Mouse (Mus musculus) liver, embryonic 12.5 days (tissue): Measurements from ENCODE around the gene Arntl2. TPM values are rescaled to one million over a fixed set of nuclear protein-coding genes. Genes with fewer than 3 reads are reported as not detected.

Source experiments
- ATAC-seq: fragments of 200-750 bp; cut with Nextera tagmentation; 2 replicates; pipeline ENCODE4 v1.8.0; 2017; ENCODE audit warnings: moderate number of reproducible peaks, mild to moderate bottlenecking, moderate library complexity
- H3K27ac ChIP-seq: fragments of 300-500 bp; sonication (generic); 2 replicates; pipeline ENCODE4 v1.5.1; 2016; ENCODE audit warnings: mild to moderate bottlenecking
- H3K27me3 ChIP-seq: fragments of 300-500 bp; sonication (generic); replicated peaks from 2 replicates; pipeline ENCODE4 v1.6.1; 2016; ENCODE audit warnings: mild to moderate bottlenecking, moderate library complexity
- H3K36me3 ChIP-seq: fragments of 300-500 bp; sonication (generic); 2 replicates; pipeline ENCODE4 v1.6.1; 2016; ENCODE audit warnings: mild to moderate bottlenecking, moderate library complexity
- H3K4me1 ChIP-seq: fragments of 300-500 bp; sonication (generic); 2 replicates; pipeline ENCODE4 v1.6.1; 2016
- H3K4me2 ChIP-seq: fragments of 300-500 bp; sonication (generic); 2 replicates; pipeline ENCODE4 v1.6.1; 2016; ENCODE audit warnings: mild to moderate bottlenecking, moderate library complexity
- H3K4me3 ChIP-seq: fragments of 300-500 bp; sonication (generic); 2 replicates; pipeline ENCODE4 v1.5.1; 2016; ENCODE audit warnings: mild to moderate bottlenecking, moderate library complexity
- H3K9ac ChIP-seq: fragments of 300-500 bp; sonication (generic); 2 replicates; pipeline ENCODE4 v1.6.1; 2016; ENCODE audit warnings: mild to moderate bottlenecking, moderate library complexity
- H3K9me3 ChIP-seq: fragments of 300-500 bp; sonication (generic); replicated peaks from 2 replicates; pipeline ENCODE4 v1.6.1; 2016; ENCODE audit warnings: mild to moderate bottlenecking, moderate library complexity
- WGBS: fragments of 180-500 bp; shearing (Covaris S2); methylation state at CpG from one replicate; pipeline ENCODE4 v1.1.7; 2016; ENCODE audit not compliant: insufficient replicate concordance; 5-methylcytosine and 5-hydroxymethylcytosine counted together
- polyA plus RNA-seq: library from polyadenylated mRNA; unstranded; fragments of >200 nt; fragmentation: Nextera tagmentation; extraction: Ambion mirVana; gene quantifications from 2 replicates; pipeline ENCODE4 v1.2.1, GENCODE M21; 2016

The Arntl2 gene
- polyA plus RNA-seq, 1 experiment from 2014 or later: 0.94 TPM

- WGBS: 55% methylated on average over 13 of the region's 13 CpGs
- H3K36me3 ChIP-seq: no peaks in the 10 kb centered on the region
- ATAC-seq: no peak
- H3K4me2 ChIP-seq: no peak overlapping the region
- H3K4me1 ChIP-seq: peaks cover 4% of the 10 kb centered on the region; the same call in 1 of the 2 replicates
- no peak overlapping the region for H3K27ac ChIP-seq
- H3K27me3 ChIP-seq: no peaks in the 10 kb centered on the region
- no peak overlapping the region for H3K4me3 ChIP-seq
- no peak overlapping the region for H3K9ac ChIP-seq
- H3K9me3 ChIP-seq: peaks cover 6% of the 10 kb centered on the region; the same call in 1 of the 2 replicates
Measured at GRCm38 (mm10) chr6:146881896-146882770, 86.3 kb downstream of the Arntl2 start.

Other genes starting within 250 kb of the Arntl2 start
- gene Fgfr1op2, start 218.9 kb upstream of the Arntl2 start, polyA plus RNA-seq: 103 and 107 TPM in 2 replicates
- gene Ints13, start 218.2 kb upstream of the Arntl2 start, polyA plus RNA-seq: 50.9 and 52.2 TPM in 2 replicates
- 72.8 and 77.8 TPM in 2 replicates for gene Med21, start 153.5 kb upstream of the Arntl2 start, polyA plus RNA-seq
- gene Tm7sf3, start 153.2 kb upstream of the Arntl2 start, polyA plus RNA-seq: 40.5 TPM in 2 replicates
- gene Stk38l, start 71.1 kb upstream of the Arntl2 start, polyA plus RNA-seq: 6.7 and 6.8 TPM in 2 replicates
- not detected in 2 replicates for gene Smco2, start 54.0 kb downstream of the Arntl2 start, polyA plus RNA-seq
- 16.5 and 17.5 TPM in 2 replicates for gene Ppfibp1, start 92.4 kb downstream of the Arntl2 start, polyA plus RNA-seq
- gene 1700034J05Rik, start 158.4 kb downstream of the Arntl2 start, polyA plus RNA-seq: 0.06 and 0.11 TPM in 2 replicates
- 0.87 and 0.91 TPM in 2 replicates for gene Rep15, start 236.5 kb downstream of the Arntl2 start, polyA plus RNA-seq
- 72.2 and 77.2 TPM in 2 replicates for gene Mrps35, start 246.7 kb downstream of the Arntl2 start, polyA plus RNA-seq